Mouse (Mus musculus) erythroblast, adult 5-6 weeks (primary cell): ENCODE data around the gene Plekha8. TPM values are rescaled to one million over a fixed set of nuclear protein-coding genes. Genes with fewer than 3 reads are reported as not detected.

Source experiments
- ATAC-seq: replicated peaks from 2 replicates; pipeline ENCODE4 v1.8.0; 2016; ENCODE audit warnings: moderate number of reproducible peaks, mild to moderate bottlenecking, moderate TSS enrichment, inconsistent platforms; ENCODE audit not compliant: poor library complexity, low FRiP score, severe bottlenecking
- total RNA-seq, 2 experiments: library from RNA; stranded (forward) in 1 of 2; stranded (reverse) in 1 of 2; fragments of 150-400 nt in 1 of 2; fragments of 200-764, 138-1000 nt in 1 of 2; gene quantifications; 2 replicates each; pipeline versions ENCODE4 v1.2.3 to v1.2.4; 2015 to 2017; ENCODE audit warnings: low replicate concordance in 2 of 2

The Plekha8 gene
- total RNA-seq, 2 experiments from 2014 or later = 0.19 to 0.26 TPM

DNA sequence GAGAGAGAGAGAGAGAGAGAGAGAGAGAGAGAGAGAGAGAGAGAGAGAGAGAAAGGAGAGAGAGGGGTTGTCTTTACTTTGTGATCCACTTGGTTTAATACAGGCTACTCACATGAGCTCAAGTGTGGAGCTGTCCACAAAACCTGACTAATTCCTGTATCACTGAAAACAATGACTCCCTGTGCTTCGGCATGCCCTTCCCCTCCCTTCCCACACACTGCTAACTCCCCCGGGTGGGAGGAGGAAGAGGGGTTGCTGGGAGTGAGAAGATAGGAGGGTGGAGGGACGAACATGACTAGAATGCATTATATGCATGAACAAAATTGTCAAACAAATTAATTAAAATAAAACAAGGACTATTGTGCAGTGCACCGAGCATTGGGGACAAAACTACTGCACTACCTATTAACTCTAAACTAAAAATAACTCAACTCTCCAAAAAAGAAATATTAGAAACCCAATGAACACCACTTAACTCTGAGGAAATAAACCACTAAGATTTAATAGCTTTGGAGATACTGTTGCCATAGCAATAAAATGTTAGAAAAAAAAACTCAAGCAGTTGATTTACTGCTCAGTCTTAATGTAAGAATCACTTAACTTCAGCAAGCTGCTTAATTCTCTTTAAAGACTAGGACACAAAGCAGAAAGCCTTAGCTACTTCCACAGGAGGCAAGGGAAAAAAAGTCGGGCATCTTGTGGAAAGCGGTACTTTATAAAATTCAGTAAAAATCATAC, 21.5 kb upstream of the Plekha8 start:
- no peak for ATAC-seq

DNA sequence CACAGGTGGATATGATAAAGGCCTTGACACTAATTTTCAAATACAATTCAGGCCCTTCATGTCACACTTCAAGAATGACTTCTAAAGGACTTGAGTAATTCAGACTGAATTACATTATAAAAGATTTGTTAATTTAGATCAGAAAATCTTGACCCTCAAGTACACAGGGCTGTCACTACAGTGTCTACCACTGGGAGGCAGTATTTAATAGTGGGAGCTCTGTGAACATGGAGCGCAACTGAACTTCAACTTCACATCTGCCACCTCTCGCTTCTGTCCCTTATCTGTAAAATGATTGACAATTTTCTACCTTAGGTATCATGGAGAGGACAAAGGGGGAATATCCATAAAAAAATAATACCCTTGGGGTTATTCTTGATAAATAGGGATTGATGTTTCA, 8.7 kb upstream of the Plekha8 start:
- ATAC-seq = no peak

DNA sequence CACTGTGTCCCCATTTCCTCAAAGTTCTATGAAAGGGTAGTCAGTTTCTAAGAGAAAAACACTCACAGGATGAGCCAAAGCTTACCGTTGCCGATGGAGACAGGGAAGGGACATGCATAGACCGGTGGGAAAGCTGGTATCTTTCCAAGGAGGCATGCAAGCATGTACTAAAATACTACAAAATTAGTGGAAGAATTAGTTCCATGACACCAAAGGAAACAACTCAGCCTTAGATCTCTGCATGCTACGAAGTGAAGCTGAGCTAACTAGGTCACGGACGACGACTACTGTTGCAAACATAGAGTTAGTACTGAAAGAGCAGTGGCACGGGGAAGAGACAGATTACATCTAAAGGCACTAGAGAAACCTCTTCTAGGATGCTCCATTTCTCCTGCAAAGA, 8.0 kb upstream of the Plekha8 start:
- no peak for ATAC-seq

DNA sequence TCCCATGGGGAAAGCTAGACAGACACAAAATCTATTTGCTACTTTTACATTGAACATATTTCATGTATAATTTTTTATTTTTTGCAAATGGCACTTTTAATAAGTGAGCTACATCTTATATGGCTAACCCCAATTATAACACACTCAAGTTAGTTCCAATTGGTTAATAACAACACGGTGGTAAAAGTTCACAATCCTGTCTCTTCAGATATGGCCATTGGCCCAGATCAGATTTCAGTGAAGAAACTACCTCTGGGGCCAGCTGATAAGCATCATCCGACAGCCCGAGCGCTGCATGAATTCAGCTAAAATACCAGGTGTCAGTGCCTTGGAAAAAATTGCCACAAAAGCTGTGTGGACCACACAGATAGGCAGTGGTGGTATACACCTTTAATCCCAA, 7.2 kb upstream of the Plekha8 start:
- ATAC-seq = no peak

DNA sequence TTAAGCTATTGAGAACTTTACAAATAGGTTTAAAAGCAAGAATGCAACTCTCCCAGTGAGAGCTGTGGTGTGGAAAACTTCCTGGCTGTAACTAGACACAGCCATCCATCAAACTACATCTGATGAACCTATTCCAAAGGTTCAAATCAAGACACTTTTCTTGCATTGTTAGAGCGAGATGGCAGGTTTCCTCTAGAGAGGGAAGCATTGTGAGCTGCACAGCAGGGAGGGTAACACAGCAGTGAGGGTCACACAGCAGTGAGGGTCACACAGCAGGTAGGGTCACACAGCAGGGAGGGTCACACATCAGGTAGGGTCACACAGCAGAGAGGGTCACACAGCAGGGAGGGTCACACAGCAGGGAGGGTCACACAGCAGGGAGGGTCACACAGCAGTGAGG, 6.7 kb upstream of the Plekha8 start:
- no peak for ATAC-seq

DNA sequence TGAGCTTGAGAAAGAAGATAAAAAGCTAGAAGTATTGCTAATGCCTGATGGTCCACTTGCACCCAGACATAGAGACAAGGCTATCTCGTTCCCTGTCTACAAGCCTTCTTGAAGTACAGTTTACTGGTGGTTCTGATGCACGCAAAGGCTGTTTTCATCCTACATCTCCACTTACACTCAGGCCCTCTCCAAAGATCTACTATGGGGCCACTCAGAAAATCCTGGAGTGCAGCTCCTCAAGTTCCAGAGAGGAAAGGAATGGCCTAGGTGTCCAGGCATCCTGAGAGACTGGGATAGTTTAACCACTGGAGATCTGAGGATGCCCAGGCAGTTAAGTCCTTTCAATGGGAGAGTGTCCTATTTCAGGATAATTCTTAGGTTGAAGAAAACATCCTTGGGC, 4.2 kb upstream of the Plekha8 start:
- no peak for ATAC-seq

DNA sequence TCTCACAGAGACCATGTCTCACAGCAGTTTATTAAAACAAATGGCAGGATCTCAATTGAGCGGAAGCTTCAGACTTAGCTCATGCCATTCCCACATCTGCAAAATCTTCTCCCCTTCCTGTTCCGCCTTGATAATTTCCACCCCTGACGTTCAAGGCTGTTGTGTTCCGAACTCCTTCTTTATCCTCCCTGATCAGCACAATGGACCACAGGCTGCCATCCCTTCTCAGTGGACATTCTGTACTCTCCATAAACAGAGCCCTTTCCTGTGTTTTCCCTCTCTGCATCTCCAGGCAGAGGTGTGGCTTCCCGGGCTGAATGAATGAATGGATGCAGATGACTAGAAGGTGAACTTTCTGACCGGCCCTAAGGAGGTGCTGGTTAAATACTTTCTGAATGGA, 3.1 kb upstream of the Plekha8 start:
- ATAC-seq = no peak

GRCm38 (mm10) chr6:54592938-54593535, 1.9 kb upstream of the Plekha8 start:
- peak; percentile 74 for ATAC-seq

GRCm38 (mm10) chr6:54593766-54594468, 994 bp upstream of the Plekha8 start:
- no peak for ATAC-seq

DNA sequence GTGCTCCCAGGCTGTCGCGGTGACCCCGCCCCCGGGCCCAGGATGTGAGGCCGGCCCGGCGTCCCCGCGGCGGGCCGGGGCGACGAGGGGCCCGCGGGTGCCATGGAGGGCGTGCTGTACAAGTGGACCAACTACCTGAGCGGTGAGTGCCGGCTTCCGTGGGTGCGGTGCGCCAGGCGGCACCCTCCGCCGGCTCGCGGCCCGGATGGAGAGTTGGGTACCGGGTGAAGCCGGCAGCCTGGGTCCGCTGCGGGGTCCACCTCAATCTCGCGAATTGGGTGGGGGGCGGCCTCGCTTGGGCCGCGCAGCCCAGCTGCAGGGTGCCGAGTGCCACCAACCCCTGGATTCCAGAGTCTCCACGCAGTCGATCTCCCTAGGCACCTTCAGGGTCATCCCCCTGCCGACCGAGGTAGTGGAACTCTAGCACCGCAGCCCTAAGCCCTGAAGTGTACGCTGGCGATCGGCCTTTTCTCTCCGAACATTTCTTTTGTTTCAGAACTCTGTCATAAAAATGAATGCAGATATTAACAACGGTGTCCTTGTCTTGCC, 493 bp downstream of the Plekha8 start:
- ATAC-seq = no peak

DNA sequence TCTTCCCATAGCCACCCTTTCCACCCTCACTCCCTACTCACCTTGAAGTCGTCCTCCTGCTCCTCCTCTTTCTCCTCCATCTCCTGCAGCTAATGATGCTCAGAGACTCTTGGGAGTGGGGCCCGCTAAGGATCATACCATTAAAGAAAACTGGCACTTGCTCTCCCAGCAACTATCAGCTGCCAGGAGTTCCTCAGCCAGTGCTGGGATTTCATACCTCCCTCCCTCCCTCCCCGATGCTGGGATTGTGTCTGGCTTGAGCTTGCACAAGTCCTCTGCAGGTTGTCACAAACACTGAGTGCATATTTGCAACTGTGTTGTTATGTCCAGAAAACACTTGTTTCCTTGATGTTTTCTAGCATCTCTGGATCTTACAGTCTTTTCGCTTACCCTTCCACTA, 2.3 kb downstream of the Plekha8 start, which contains the start of gene Fkbp14:
TSS of gene Fkbp14 (minus strand) at position 101 of the 400 bp plus-strand sequence.
- ATAC-seq = no peak

GRCm38 (mm10) chr6:54597711-54598110, 2.8 kb downstream of the Plekha8 start:
- ATAC-seq = no peak

DNA sequence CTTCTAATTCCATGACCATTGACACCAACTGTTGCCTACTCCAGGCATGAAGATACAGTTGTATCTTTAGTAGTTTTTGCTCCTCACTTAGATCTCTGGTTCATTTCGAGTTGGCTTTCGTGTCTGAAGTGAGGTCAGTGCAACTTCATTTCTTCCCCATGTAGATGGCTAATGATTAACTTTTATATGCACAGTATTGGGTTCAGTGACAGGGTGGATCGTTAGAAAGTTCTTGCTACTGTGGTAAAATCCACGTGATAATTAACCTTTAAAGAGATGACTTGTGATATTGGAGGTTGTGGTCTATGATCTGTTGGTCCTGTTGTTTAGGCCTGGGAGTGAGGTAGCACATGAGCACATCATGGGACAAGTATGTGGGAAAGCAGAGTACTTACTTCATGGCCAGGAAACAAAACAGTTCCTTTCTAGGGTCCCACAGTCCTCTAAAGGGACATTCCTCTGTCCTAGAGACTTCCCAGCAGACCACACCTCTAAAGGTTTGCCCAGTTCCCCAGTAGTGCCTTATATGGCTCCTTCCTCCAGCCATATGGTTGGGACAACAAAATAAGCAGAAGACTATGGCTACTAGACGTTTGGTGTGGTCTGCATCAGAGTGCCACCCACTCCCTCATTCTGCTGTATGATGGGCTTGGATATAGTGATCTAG, 5.9 kb downstream of the Plekha8 start:
- ATAC-seq = no peak

- no peak for ATAC-seq
These were observed 8.0 kb downstream of the Plekha8 start for GRCm38 (mm10) chr6:54602891-54603290.

DNA sequence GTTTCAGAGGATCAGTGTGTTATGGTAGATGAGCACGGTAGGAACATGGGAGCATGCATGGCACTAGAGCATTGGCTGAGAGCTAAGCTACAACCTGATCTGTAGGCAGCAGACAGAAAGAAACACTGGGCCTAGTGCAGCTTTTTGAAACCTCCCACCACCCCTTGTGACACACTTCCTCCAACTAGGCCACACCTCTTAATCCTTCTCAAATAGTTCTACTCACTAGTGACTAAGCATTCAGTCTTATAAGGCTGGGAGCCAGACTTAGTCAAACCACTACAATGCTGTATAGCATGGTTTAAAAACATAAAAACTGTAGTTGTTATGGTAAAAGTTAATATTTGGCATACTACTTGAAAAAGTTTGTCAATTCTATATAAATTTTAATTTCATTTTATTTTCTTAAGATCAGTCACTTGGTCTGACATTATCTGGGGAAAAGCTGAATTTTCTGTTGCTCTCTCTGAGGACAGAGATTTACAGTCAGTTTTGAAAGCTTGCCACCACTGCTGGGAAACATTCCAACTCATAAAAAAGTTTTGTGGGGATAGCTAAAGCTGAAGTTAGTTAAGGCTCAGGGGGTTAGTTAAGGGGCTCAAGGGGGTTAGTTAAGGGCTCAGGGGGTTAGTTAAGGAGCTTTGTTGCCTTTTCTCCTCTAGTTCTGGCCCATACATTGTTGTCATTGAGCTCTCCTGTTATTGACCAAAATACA, 9.2 kb downstream of the Plekha8 start:
- ATAC-seq = no peak

GRCm38 (mm10) chr6:54606241-54606640, 11.3 kb downstream of the Plekha8 start:
- ATAC-seq = no peak

DNA sequence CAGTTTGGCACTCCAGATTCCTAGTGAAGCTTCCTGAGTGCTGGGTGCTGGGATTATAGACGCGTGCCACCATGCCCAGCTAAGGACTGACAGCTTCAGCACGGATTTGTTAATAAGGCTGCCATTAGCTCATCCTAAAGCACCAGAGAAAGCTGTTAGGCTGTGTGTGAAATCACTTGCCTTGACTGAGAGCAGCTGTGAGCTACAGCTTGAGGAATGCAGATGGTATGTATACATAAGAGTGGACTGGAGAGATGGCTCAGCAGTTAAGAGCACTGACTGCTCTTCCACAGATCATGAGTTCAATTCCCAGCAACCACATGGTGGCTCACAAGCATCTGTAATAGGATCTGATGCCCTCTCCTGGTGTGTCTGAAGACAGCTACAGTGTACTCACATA, 22.5 kb downstream of the Plekha8 start:
- no peak for ATAC-seq

DNA sequence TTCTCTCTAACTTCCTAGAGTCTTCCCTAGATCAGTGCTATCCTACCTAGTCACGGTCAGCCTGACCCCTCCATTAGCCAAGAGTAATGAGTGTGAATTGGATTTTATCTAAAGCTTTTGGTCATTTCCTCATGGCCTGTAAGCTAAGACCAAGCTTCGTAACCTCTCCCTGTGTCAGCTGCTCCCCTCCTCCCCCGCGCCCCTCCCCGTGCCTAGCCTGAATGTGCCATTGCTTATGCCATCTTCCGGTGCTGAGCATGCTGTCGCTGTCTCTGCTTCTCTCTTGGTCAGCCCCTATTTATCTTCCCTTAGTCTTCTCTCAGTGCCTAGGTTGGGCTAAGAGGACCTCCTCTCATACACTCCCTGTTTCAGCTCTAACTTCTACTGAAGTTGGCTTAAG, 24.6 kb downstream of the Plekha8 start:
- no peak for ATAC-seq

- ATAC-seq = no peak
These were observed 25.4 kb downstream of the Plekha8 start for GRCm38 (mm10) chr6:54620357-54620756.

DNA sequence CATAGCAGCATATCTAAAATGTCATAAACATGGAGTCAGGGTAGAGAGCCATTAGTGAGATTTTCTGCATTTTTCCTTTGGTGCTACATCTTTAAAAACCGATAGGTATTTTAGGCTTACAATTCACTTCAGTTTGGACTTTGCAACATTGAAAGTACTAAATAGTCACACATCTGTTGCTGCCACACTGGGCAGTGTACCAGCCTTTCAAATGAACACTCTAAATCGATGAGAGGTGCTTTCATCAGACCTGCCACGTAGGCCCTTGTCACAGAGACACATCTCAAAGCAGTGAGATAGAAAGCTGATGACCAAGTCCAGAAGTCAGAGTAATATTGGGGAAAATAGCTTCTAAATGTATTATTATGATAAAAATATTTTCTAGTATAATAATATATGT, 33.5 kb downstream of the Plekha8 start:
- ATAC-seq = no peak
